Mouse (Mus musculus): ENCODE results near the gene Gm21319.
"Not testable (repeated sequence)": the region's sequence is repeated elsewhere in the genome, so short reads cannot be mapped to it uniquely, and the experiment has no call there.

DNA sequence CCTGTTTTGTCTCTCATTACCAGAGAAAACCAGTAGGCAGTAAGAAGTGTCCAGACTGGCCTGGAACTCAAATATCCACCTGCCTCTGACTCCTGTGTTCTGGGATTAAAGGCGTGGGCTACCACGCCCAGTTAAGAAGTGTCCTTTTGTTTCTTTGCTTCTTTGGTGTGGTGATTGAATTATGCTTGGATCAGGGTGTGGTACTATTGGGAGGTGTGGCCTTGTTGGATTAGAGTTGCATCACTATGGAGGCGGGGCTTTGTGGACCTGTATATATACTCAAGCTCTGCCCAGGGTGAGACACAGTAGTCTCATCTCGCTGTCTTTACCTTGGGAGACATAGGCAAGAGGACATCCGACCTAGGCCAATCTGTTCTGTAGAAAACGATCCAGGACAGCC lies 40.7 kb upstream of the Gm21319 start, which contains the start of gene BB287469:
- TF ChIP-seq POLR2A, CTCF (IDR thresholded peaks at IDR 0.05; ENCODE audit: insufficient read depth, low read depth, low read length): not testable (repeated sequence)

Measured in olfactory bulb, adult 2 months (tissue).